Mouse (Mus musculus) small intestine, adult 2 months (tissue): ENCODE results near the gene Elob. TPM values are rescaled to one million over a fixed set of nuclear protein-coding genes. Genes with fewer than 3 reads are reported as not detected.

ENCODE experiments used
- H3K27ac ChIP-seq: fragments of 200-500 bp; 2 replicates; pipeline ENCODE4 v1.5.1; 2012; ENCODE audit warnings: low read depth, low read length, control low read depth, inconsistent platforms; ENCODE audit not compliant: insufficient read depth
- H3K27me3 ChIP-seq: fragments of 200-500 bp; 2 replicates; pipeline ENCODE4 v1.6.1; 2012; ENCODE audit warnings: mild to moderate bottlenecking, moderate library complexity, low read length, inconsistent platforms; ENCODE audit not compliant: control insufficient read depth, insufficient read depth
- H3K36me3 ChIP-seq: fragments of 200-500 bp; 2 replicates; pipeline ENCODE4 v1.6.1; 2012; ENCODE audit warnings: mild to moderate bottlenecking, low read length, control low read depth, inconsistent platforms; ENCODE audit not compliant: control insufficient read depth, insufficient read depth
- H3K4me1 ChIP-seq: fragments of 200-500 bp; 2 replicates; pipeline ENCODE4 v1.6.1; 2012; ENCODE audit warnings: low read length, inconsistent platforms, mixed read lengths; ENCODE audit not compliant: control insufficient read depth, insufficient read depth, insufficient read length
- H3K4me3 ChIP-seq: fragments of 200-500 bp; 2 replicates; pipeline ENCODE4 v1.5.1; 2012; ENCODE audit warnings: low read depth, mild to moderate bottlenecking, control low read depth, inconsistent platforms, low read length, moderate library complexity
- CTCF ChIP-seq: fragments of 200-500 bp; IDR thresholded peaks from 2 replicates; pipeline ENCODE4 v1.5.1; 2012; ENCODE audit warnings: low read depth, mild to moderate bottlenecking, control low read depth, inconsistent platforms, low read length, moderate library complexity, mixed read lengths; ENCODE audit not compliant: insufficient replicate concordance, insufficient read length; ENCODE audit errors: extremely low read depth
- POLR2A ChIP-seq: fragments of 200-500 bp; IDR thresholded peaks from 2 replicates; pipeline ENCODE4 v1.6.1; 2012; ENCODE audit warnings: low read depth, mild to moderate bottlenecking, control low read depth, inconsistent platforms, low read length, moderate library complexity
- WGBS: fragments of 180-500 bp; shearing (Covaris S2); methylation state at CpG from one replicate; pipeline ENCODE4 v1.1.7; 2018; 5-methylcytosine and 5-hydroxymethylcytosine counted together
- polyA plus RNA-seq: library from polyadenylated mRNA; depleted of rRNA; stranded (reverse); fragments of >200 nt; gene quantifications from 2 replicates; pipeline ENCODE4 v1.2.3, GENCODE M21; 2012

The Elob gene
- polyA plus RNA-seq, 1 experiment: 591 TPM

DNA sequence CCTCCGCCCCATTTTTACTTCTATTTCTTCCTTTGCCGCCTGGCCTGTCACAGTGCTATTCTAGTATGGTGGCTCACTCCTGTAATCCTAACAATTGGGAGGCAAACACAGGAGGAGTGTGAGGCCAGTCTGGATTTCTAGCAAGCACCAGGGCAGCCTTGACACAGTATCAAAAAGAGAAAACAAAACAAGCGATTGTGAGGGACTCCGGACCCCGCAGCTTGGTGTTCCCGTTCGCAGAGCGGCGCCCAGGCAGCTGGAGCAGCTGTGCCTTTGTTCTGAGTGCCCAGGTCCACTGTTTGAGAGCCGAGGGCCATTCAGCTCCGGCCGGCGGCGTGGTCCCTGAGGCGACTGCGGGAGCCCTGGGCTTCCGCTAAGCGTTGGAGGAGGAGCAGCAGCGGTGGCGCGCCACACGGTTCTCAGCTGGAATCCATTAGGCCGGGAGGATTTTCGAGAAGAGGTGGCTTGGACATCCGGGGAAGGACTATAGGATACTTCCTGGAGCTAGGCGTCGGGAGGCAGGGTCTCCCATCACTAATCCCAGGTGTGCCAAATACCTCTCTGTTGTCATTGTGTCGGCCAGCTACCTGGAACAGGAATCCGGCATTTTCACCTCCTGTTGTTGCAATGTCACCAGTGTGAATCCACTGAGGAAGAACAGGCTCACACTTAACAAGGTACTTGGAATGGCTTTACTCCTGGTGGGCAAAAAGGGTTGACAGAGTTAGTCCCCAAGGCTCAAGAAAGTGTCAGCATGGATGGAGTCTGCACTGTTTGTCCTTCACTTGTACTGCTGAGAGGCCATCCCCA is 38.5 kb downstream of the Elob start, which contains the start of gene Srrm2:
TSS of gene Srrm2 (plus strand) at position 264 of the 810 bp plus-strand sequence.
- H3K27ac ChIP-seq: peak within 1 kb of the TSS; percentile 19
- TF ChIP-seq CTCF (no peak), POLR2A (peak; percentile 67; the same call in 1 of the 2 replicates)
- peak within 1 kb of the TSS; percentile 64 for H3K4me3 ChIP-seq
- H3K36me3 ChIP-seq: no peaks in the 10 kb centered on the region
- 3% methylated on average over 29 of the region's 29 CpGs for WGBS
- peaks cover 18% of the 10 kb centered on the region; the same call in 1 of the 2 replicates for H3K4me1 ChIP-seq
- H3K27me3 ChIP-seq: no peaks in the 10 kb centered on the region

DNA sequence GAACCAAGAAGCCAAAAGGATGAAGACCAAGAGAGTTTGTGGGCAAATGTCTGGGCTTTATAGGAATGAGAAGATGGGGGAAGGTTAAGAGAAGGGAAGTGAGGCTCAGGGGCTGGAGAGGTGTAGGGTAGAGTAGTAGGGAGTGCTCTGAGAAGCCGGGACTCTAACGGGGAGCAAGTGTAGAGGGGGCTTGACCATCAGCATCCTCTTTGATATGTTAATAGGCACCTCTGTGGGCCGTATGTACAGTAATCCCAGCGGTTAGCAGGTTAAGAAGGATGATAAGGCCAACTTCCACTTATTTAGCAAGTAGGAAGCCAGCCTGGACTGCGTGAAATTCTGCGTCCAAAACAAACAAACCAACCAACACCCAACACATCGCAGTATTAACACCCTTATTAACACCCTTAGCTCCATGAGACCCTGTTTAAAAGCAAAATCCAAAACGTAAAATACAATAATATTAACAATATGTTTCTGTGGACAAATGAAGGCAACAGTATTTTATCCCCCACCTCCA is 39.1 kb downstream of the Elob start:
- H3K4me1 ChIP-seq: peaks cover 19% of the 10 kb centered on the region; the same call in 1 of the 2 replicates
- no peak overlapping the region for H3K4me3 ChIP-seq
- WGBS: 40% methylated on average over 8 of the region's 8 CpGs
- H3K27ac ChIP-seq: peak overlapping the region; percentile 19
- no peaks in the 10 kb centered on the region for H3K36me3 ChIP-seq
- no peaks in the 10 kb centered on the region for H3K27me3 ChIP-seq
- TF ChIP-seq CTCF (no peak), POLR2A (no peak)

DNA sequence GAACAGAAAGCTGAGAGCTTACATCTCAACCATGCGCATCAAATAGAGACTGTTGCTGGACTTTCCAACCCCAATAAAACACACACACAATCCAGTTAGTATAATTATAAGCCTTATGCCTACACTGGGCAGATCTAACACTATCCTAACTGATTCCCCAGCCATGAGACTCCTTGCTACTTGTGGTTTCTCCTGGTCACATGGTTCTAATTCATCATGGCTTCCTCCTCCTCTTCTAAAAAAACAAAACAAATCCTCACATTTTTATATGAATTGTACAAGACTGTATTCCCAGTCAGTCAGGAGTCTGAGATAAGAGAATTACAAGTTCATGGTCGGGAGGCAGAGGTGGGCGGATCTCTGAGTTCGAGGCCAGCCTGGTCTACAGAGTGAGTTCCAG is 40.0 kb downstream of the Elob start:
- Histone ChIP-seq H3K4me1 (peaks cover 19% of the 10 kb centered on the region; the same call in 1 of the 2 replicates), H3K27me3 (no peaks in the 10 kb centered on the region), H3K4me3 (no peak overlapping the region), H3K27ac (no peak overlapping the region), H3K36me3 (no peaks in the 10 kb centered on the region)
- no peak for TF ChIP-seq POLR2A
- no peak for TF ChIP-seq CTCF
- WGBS: 71% methylated on average over 4 of the region's 4 CpGs

DNA sequence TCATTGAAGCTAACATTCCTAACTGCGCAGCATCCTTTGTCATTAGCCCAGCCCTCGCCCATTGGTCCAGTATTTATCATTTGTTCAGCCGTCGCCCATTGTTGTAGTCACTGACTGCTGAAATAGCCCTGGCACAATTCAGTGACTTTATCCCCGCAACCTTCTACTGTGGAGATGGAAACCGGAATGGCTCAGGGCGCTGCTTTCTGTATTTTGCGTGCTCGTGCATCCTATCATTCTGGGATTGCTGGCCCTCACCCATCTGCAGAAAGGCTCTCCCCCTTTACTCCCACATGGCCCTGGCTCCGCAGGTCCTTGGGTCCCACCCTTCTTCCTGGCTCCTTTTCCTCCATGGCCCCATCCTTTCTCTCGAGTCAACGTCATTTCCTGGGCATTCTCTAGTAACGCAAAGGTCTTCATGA is 42.4 kb downstream of the Elob start:
- TF ChIP-seq POLR2A (no peak), CTCF (no peak)
- WGBS: 23% methylated on average over 13 of the region's 13 CpGs
- H3K4me3 ChIP-seq: 0 out of 2 replicates have a peak overlapping the region, but pooled peaks have one; percentile 2

GRCm38 (mm10) chr17:23785561-23786471 is 43.1 kb downstream of the Elob start, which contains the start of gene Flywch2:
TSS of gene Flywch2 (minus strand) at chr17:23786081.
- H3K27me3 ChIP-seq: no peaks in the 10 kb centered on the region
- H3K4me1 ChIP-seq: peaks cover 17% of the 10 kb centered on the region; the same call in 1 of the 2 replicates
- no peaks in the 10 kb centered on the region for H3K36me3 ChIP-seq
- no peak within 1 kb of the TSS for H3K27ac ChIP-seq
- 4% methylated on average over 43 of the region's 43 CpGs for WGBS
- TF ChIP-seq POLR2A: no peak
- TF ChIP-seq CTCF: no peak
- peak within 1 kb of the TSS; percentile 74 for H3K4me3 ChIP-seq

More for the DNA sequence above, 42.4 kb downstream of the Elob start:
- Histone ChIP-seq H3K36me3 (no peaks in the 10 kb centered on the region), H3K27me3 (no peaks in the 10 kb centered on the region), H3K27ac (no peak overlapping the region), H3K4me1 (peaks cover 19% of the 10 kb centered on the region; the same call in 1 of the 2 replicates)

DNA sequence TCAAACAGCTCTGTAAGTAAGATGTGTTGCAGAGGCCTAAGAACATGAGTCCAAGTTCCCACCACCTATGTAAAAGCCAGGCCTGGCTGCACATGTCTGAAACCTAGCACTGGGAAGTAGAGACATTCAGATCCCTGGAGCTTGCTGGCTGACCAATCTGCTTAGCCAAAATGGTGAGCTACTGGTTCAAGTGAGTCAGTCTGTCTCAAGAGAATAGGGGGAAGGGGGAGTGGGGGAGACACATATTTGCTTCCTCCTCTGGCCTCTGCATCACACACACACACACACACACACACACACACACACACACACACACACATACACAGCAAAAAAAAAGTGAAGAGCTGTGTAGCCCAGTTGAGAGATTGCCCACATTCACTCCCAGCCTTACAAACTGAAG is 45.6 kb downstream of the Elob start:
- Histone ChIP-seq H3K27me3 (no peaks in the 10 kb centered on the region), H3K36me3 (no peaks in the 10 kb centered on the region), H3K27ac (no peak overlapping the region), H3K4me3 (no peak overlapping the region), H3K4me1 (peaks cover 8% of the 10 kb centered on the region; the same call in 1 of the 2 replicates)
- TF ChIP-seq POLR2A: no peak
- no peak for TF ChIP-seq CTCF
